11 mouse cellular contexts compared by ENCODE assay signal in genomic region chr6:82998326-82998725, GRCm38 (mm10). TPM values are rescaled to one million over a fixed set of nuclear protein-coding genes. Genes with fewer than 3 reads are reported as not detected.
DNase-seq lines count a peak whose midpoint lies in the region; ATAC-seq and TF ChIP-seq lines count a peak whose summit lies in the region.
"Had no signal": no experiment of that assay in that cellular context is flagged by ENCODE, and none has a peak within 500 bp of the region (broad histone marks: within the 10 kb centered on the region; RNA-seq: fewer than 3 reads in every experiment).

No protein-coding gene starts in this region.

- H3K4me1 ChIP-seq in hindbrain, postnatal 0 days (ENCODE audit: insufficient read depth, low read length), result 0 out of 2 replicates have a peak, but pooled peaks cover 4% of the 10 kb centered on the region
- H3K4me1 ChIP-seq in hindbrain, embryonic 13.5 days (replicated peaks), result peaks cover 6% of the 10 kb centered on the region; the same call in 1 of the 2 replicates
- H3K4me1 ChIP-seq in midbrain, embryonic 16.5 days (ENCODE audit: control insufficient read depth, insufficient read depth, low read length), result peaks cover 2% of the 10 kb centered on the region; the same call in 1 of the 2 replicates
- H3K4me1 ChIP-seq: neural tube, embryonic 12.5 days had no signal

- no peaks in the 10 kb centered on the region for H3K9me3 ChIP-seq in hindbrain, postnatal 0 days (ENCODE audit: low read length)
- no peaks in the 10 kb centered on the region for H3K9me3 ChIP-seq in hindbrain, embryonic 13.5 days
- no peaks in the 10 kb centered on the region for H3K9me3 ChIP-seq in midbrain, embryonic 16.5 days (replicated peaks; ENCODE audit: control insufficient read depth, low read length, poor library complexity, severe bottlenecking)
- H3K9me3 ChIP-seq: embryonic facial prominence, embryonic 13.5 days; neural tube, embryonic 12.5 days had no signal

- ATAC-seq in hindbrain, postnatal 0 days, result no peak
- ATAC-seq in hindbrain, embryonic 13.5 days (ENCODE audit: low FRiP score), result no peak
- no peak for ATAC-seq in midbrain, embryonic 16.5 days

- no peak for DNase-seq in hindbrain, postnatal 0 days (ENCODE audit: low spot score)
- DNase-seq in 3T3-L1 (ENCODE audit: low read depth, low spot score), result peak; percentile 35
- DNase-seq in ES-CJ7 (ENCODE audit: low read depth, low spot score), result peak; percentile 43
- peak; percentile 46 for DNase-seq in liver
- no peak for DNase-seq in layer of hippocampus, adult 8-10 months (ENCODE audit: low spot score in 2 of 2)
- DNase-seq: thymus, postnatal 25 days had no signal

- 69% methylated on average over 4 of the region's 4 CpGs for WGBS in hindbrain, postnatal 0 days
- 63% methylated on average over 4 of the region's 4 CpGs for WGBS in hindbrain, embryonic 13.5 days
- WGBS in midbrain, embryonic 16.5 days, result 70% methylated on average over 4 of the region's 4 CpGs

- no peaks in the 10 kb centered on the region for H3K27me3 ChIP-seq in hindbrain, postnatal 0 days (ENCODE audit: insufficient read depth, low read length)
- peaks cover 27% of the 10 kb centered on the region for H3K27me3 ChIP-seq in hindbrain, embryonic 13.5 days
- no peaks in the 10 kb centered on the region for H3K27me3 ChIP-seq in midbrain, embryonic 16.5 days (ENCODE audit: control insufficient read depth, insufficient read depth, low read depth, low read length)
- H3K27me3 ChIP-seq: embryonic facial prominence, embryonic 13.5 days; neural tube, embryonic 12.5 days had no signal

- H3K4me3 ChIP-seq in hindbrain, postnatal 0 days (ENCODE audit: low read length), result no peak overlapping the region
- no peak overlapping the region for H3K4me3 ChIP-seq in hindbrain, embryonic 13.5 days
- H3K4me3 ChIP-seq in midbrain, embryonic 16.5 days (ENCODE audit: low read depth, low read length), result no peak overlapping the region
- H3K4me3 ChIP-seq: embryonic facial prominence, embryonic 13.5 days; neural tube, embryonic 12.5 days had no signal

- H3K27ac ChIP-seq in hindbrain, postnatal 0 days, result no peak overlapping the region
- H3K27ac ChIP-seq in hindbrain, embryonic 13.5 days, result no peak overlapping the region
- H3K27ac ChIP-seq in midbrain, embryonic 16.5 days (ENCODE audit: low read length), result no peak overlapping the region
- H3K27ac ChIP-seq: neural tube, embryonic 12.5 days had no signal

- H3K9ac ChIP-seq in hindbrain, postnatal 0 days (replicated peaks; ENCODE audit: low read length), result no peak overlapping the region
- H3K9ac ChIP-seq in hindbrain, embryonic 13.5 days, result no peak overlapping the region
- no peak overlapping the region for H3K9ac ChIP-seq in midbrain, embryonic 16.5 days (ENCODE audit: low read depth, low read length)
- H3K9ac ChIP-seq: embryonic facial prominence, embryonic 13.5 days; neural tube, embryonic 12.5 days had no signal

- H3K4me2 ChIP-seq in hindbrain, postnatal 0 days (ENCODE audit: low read depth, low read length), result no peak overlapping the region
- H3K4me2 ChIP-seq in hindbrain, embryonic 13.5 days, result no peak overlapping the region
- no peak overlapping the region for H3K4me2 ChIP-seq in midbrain, embryonic 16.5 days (ENCODE audit: low read length)
- H3K4me2 ChIP-seq: embryonic facial prominence, embryonic 13.5 days; neural tube, embryonic 12.5 days had no signal

- no peaks in the 10 kb centered on the region for H3K36me3 ChIP-seq in hindbrain, postnatal 0 days (ENCODE audit: insufficient read depth, low read length)
- no peaks in the 10 kb centered on the region for H3K36me3 ChIP-seq in hindbrain, embryonic 13.5 days
- H3K36me3 ChIP-seq in midbrain, embryonic 16.5 days (ENCODE audit: control insufficient read depth, insufficient read depth, low read length), result no peaks in the 10 kb centered on the region
- H3K36me3 ChIP-seq: embryonic facial prominence, embryonic 13.5 days; neural tube, embryonic 12.5 days had no signal

- peak; percentile 24; the same call in 1 of the 2 replicates for TF ChIP-seq CTCF in hindbrain, postnatal 0 days (IDR thresholded peaks at IDR 0.05; ENCODE audit: low read depth)

RNA-seq across cellular contexts. Expression of gene Dok1, which starts 34.9 kb away (rescaled TPM):
- total RNA-seq in hindbrain, postnatal 0 days (2014; rRNA removed), result 4.3 and 15.4 TPM in 2 replicates
- 1.8 and 2.5 TPM in 2 replicates for polyA plus RNA-seq in hindbrain, postnatal 0 days (2015; fragmentation: Nextera tagmentation; extraction: Ambion mirVana)
- 2.8 and 3.6 TPM in 2 replicates for polyA plus RNA-seq in hindbrain, embryonic 13.5 days (2015; fragmentation: Nextera tagmentation; extraction: Ambion mirVana)
- polyA plus RNA-seq in midbrain, embryonic 16.5 days (2015; fragmentation: Nextera tagmentation; extraction: Ambion mirVana), result 1.7 and 1.8 TPM in 2 replicates
- 1 to 10 TPM; 3.3 to 7.4 (median 5.0) TPM for total RNA-seq in layer of hippocampus, adult 8-10 months (2022)

RNA-seq across cellular contexts. Expression of gene Loxl3, which starts 35.6 kb away (rescaled TPM):
- total RNA-seq in hindbrain, postnatal 0 days (2014; rRNA removed), result 4.6 and 6.1 TPM in 2 replicates
- 5.4 and 5.6 TPM in 2 replicates for polyA plus RNA-seq in hindbrain, postnatal 0 days (2015; fragmentation: Nextera tagmentation; extraction: Ambion mirVana)
- 5.9 and 6.8 TPM in 2 replicates for polyA plus RNA-seq in hindbrain, embryonic 13.5 days (2015; fragmentation: Nextera tagmentation; extraction: Ambion mirVana)
- polyA plus RNA-seq in midbrain, embryonic 16.5 days (2015; fragmentation: Nextera tagmentation; extraction: Ambion mirVana), result 5.1 and 7.5 TPM in 2 replicates
- 1 to 10 TPM; 2.5 to 4.7 (median 3.2) TPM for total RNA-seq in layer of hippocampus, adult 8-10 months (2022)

RNA-seq across cellular contexts. Expression of gene M1ap, which starts 51.6 kb away (rescaled TPM):
- 0.16 TPM in 1 of 2 replicates, not detected in the other for total RNA-seq in hindbrain, postnatal 0 days (2014; rRNA removed)
- polyA plus RNA-seq in hindbrain, postnatal 0 days (2015; fragmentation: Nextera tagmentation; extraction: Ambion mirVana), result 0.24 and 0.38 TPM in 2 replicates
- polyA plus RNA-seq in hindbrain, embryonic 13.5 days (2015; fragmentation: Nextera tagmentation; extraction: Ambion mirVana), result not detected in 2 replicates
- polyA plus RNA-seq in midbrain, embryonic 16.5 days (2015; fragmentation: Nextera tagmentation; extraction: Ambion mirVana), result not detected in 2 replicates
- total RNA-seq in layer of hippocampus, adult 8-10 months (2022), result under 1 TPM in 2 of 4 experiments, not detected in 2; 0.18 to 0.23 TPM
- total RNA-seq: heart, postnatal 36 days had no signal
- polyA plus RNA-seq: neural tube, embryonic 12.5 days had no signal

RNA-seq across cellular contexts. Expression of gene Aup1, which starts 56.0 kb away (rescaled TPM):
- 185 and 219 TPM in 2 replicates for total RNA-seq in hindbrain, postnatal 0 days (2014; rRNA removed)
- polyA plus RNA-seq in hindbrain, postnatal 0 days (2015; fragmentation: Nextera tagmentation; extraction: Ambion mirVana), result 136 and 148 TPM in 2 replicates
- 168 and 178 TPM in 2 replicates for polyA plus RNA-seq in hindbrain, embryonic 13.5 days (2015; fragmentation: Nextera tagmentation; extraction: Ambion mirVana)
- 176 and 184 TPM in 2 replicates for polyA plus RNA-seq in midbrain, embryonic 16.5 days (2015; fragmentation: Nextera tagmentation; extraction: Ambion mirVana)
- 100 to 1,000 TPM; 123 to 153 (median 136) TPM for total RNA-seq in layer of hippocampus, adult 8-10 months (2022)

RNA-seq across cellular contexts. Expression of gene Htra2, which starts 56.7 kb away (rescaled TPM):
- 48.4 and 54.2 TPM in 2 replicates for total RNA-seq in hindbrain, postnatal 0 days (2014; rRNA removed)
- polyA plus RNA-seq in hindbrain, postnatal 0 days (2015; fragmentation: Nextera tagmentation; extraction: Ambion mirVana), result 82.9 and 88.2 TPM in 2 replicates
- 68.6 and 74.6 TPM in 2 replicates for polyA plus RNA-seq in hindbrain, embryonic 13.5 days (2015; fragmentation: Nextera tagmentation; extraction: Ambion mirVana)
- polyA plus RNA-seq in midbrain, embryonic 16.5 days (2015; fragmentation: Nextera tagmentation; extraction: Ambion mirVana), result 76.1 and 87.8 TPM in 2 replicates
- 10 to 100 TPM; 50.0 to 60.6 (median 51.8) TPM for total RNA-seq in layer of hippocampus, adult 8-10 months (2022)

Comparison
In these comparisons a context has a peak if more than half of its experiments do, and no peak if none do; other contexts are left out.
1. DNase-seq: peak in 3T3-L1 (single experiment), ES-CJ7 (single experiment) and liver (single experiment); none in hindbrain, postnatal 0 days (single experiment) and layer of hippocampus, adult 8-10 months (0 of 2).